Mouse (Mus musculus): ENCODE results near the gene Nsun2. TPM values are rescaled to one million over a fixed set of nuclear protein-coding genes. Genes with fewer than 3 reads are reported as not detected.

Gene Nsun2
- total and polyA plus RNA-seq, 2 experiments from 2014 or later, result 37.6 to 62.1 TPM

GRCm38 (mm10) chr13:69507666-69508065, 25.9 kb upstream of the Nsun2 start:
- H3K27ac ChIP-seq, result no peak overlapping the region
- DNase-seq (ENCODE audit: low spot score) (no peak), ATAC-seq (no peak)
- H3K9ac ChIP-seq (replicated peaks; ENCODE audit: low read length), result no peak overlapping the region
- H3K4me3 ChIP-seq (ENCODE audit: low read length), result no peak overlapping the region
- H3K27me3 ChIP-seq (ENCODE audit: insufficient read depth, low read length), result no peaks in the 10 kb centered on the region
- TF ChIP-seq CTCF (IDR thresholded peaks at IDR 0.05; ENCODE audit: low read depth), result no peak
- no peak overlapping the region for H3K4me2 ChIP-seq (ENCODE audit: low read depth, low read length)
- H3K9me3 ChIP-seq (ENCODE audit: low read length), result no peaks in the 10 kb centered on the region
- 95% methylated on average over 3 of the region's 3 CpGs for WGBS
- H3K4me1 ChIP-seq (ENCODE audit: insufficient read depth, low read length), result no peaks in the 10 kb centered on the region
- peaks cover 67% of the 10 kb centered on the region for H3K36me3 ChIP-seq (ENCODE audit: insufficient read depth, low read length)

DNA sequence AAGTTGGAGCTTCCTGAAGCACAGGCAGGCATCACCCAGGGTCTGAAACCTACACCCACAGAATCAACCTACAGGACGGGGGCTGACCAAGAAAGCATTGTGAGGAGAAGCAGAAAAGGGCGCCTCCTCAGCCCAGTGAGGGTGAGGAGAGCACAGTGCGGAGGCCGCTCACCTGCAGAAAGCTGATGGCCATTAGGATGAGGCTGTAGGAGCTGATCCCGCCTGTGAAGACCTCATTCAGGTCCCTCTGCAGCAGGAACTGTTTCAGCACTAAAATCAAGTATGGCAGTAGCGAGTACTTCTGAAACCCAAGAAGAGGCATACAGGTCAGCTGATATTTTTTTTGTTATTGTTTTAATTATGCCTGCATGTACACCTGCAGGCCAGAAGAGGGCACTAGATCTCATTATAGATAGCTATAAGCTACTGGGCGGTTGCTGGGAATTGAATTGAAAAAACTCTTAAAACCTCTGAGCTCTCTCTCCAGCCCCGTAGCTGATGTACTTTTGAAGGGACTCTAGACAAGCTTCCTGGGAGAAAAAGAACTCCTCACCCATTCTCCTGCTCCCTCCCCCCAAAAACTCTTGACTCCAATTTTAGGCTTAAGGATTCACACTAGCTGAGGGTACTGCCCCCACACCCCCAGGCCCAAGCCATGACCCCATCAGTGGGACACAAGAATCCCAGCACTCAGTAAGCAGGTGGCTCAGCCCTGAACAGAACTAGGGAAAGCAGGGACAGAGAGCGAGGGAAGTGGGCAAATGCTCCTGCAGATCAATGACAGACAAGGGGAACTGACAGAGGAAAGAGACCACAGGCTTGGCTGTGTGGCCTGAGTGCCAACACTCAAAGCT, 23.9 kb upstream of the Nsun2 start:
- TF ChIP-seq CTCF (IDR thresholded peaks at IDR 0.05; ENCODE audit: low read depth), result peak; percentile 69
- ATAC-seq, result peak; percentile 78
- Histone ChIP-seq H3K9me3 (ENCODE audit: low read length) (no peaks in the 10 kb centered on the region), H3K4me3 (ENCODE audit: low read length) (no peak overlapping the region), H3K36me3 (ENCODE audit: insufficient read depth, low read length) (peaks cover 49% of the 10 kb centered on the region; the same call in 1 of the 2 replicates), H3K9ac (replicated peaks; ENCODE audit: low read length) (no peak overlapping the region), H3K27me3 (ENCODE audit: insufficient read depth, low read length) (no peaks in the 10 kb centered on the region), H3K27ac (no peak overlapping the region), H3K4me1 (ENCODE audit: insufficient read depth, low read length) (no peaks in the 10 kb centered on the region), H3K4me2 (ENCODE audit: low read depth, low read length) (no peak overlapping the region)
- DNase-seq (ENCODE audit: low spot score), result peak; percentile 75
- WGBS, result 57% methylated on average over 9 of the region's 9 CpGs

GRCm38 (mm10) chr13:69515091-69515490, 18.5 kb upstream of the Nsun2 start:
- TF ChIP-seq CTCF (IDR thresholded peaks at IDR 0.05; ENCODE audit: low read depth), result no peak
- WGBS, result 75% methylated on average over 3 of the region's 3 CpGs
- no peak for DNase-seq (ENCODE audit: low spot score)

DNA sequence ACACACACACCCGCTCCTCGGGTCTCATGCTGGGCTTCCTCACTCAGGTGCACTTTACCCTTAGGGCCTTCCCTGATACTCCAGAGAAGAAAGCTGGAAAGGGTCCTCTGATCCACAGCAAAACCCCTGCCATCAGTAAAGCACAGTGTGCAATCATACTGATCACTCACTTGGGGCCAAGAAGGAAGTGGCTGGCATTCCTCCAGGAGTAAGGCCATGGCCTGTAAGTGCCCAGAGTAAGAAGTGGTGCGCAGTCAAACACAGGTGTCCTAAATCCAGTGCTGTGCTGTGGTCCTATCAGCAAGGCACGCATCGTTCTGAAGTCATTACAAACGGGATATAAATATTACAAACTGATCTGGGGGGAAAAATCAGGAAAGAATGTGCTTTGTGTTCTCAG, 16.1 kb upstream of the Nsun2 start:
- H3K4me3 ChIP-seq (ENCODE audit: low read length), result no peak overlapping the region
- H3K9me3 ChIP-seq (ENCODE audit: low read length), result no peaks in the 10 kb centered on the region
- H3K4me2 ChIP-seq (ENCODE audit: low read depth, low read length), result no peak overlapping the region
- H3K27me3 ChIP-seq (ENCODE audit: insufficient read depth, low read length), result no peaks in the 10 kb centered on the region
- TF ChIP-seq CTCF (IDR thresholded peaks at IDR 0.05; ENCODE audit: low read depth), result no peak
- no peaks in the 10 kb centered on the region; the same call in 1 of the 2 replicates for H3K36me3 ChIP-seq (ENCODE audit: insufficient read depth, low read length)
- H3K27ac ChIP-seq, result no peak overlapping the region
- H3K9ac ChIP-seq (replicated peaks; ENCODE audit: low read length), result no peak overlapping the region
- WGBS, result 82% methylated on average over 6 of the region's 6 CpGs
- DNase-seq (ENCODE audit: low spot score) (no peak), ATAC-seq (no peak)
- H3K4me1 ChIP-seq (ENCODE audit: insufficient read depth, low read length), result 0 out of 2 replicates have a peak, but pooled peaks cover 4% of the 10 kb centered on the region

More at GRCm38 (mm10) chr13:69515091-69515490, 18.5 kb upstream of the Nsun2 start:
- no peak for ATAC-seq
- Histone ChIP-seq H3K4me2 (ENCODE audit: low read depth, low read length) (no peak overlapping the region), H3K27ac (no peak overlapping the region), H3K4me3 (ENCODE audit: low read length) (no peak overlapping the region), H3K4me1 (ENCODE audit: insufficient read depth, low read length) (no peaks in the 10 kb centered on the region), H3K9ac (replicated peaks; ENCODE audit: low read length) (no peak overlapping the region), H3K9me3 (ENCODE audit: low read length) (no peaks in the 10 kb centered on the region), H3K27me3 (ENCODE audit: insufficient read depth, low read length) (no peaks in the 10 kb centered on the region), H3K36me3 (ENCODE audit: insufficient read depth, low read length) (peaks cover 16% of the 10 kb centered on the region; the same call in 1 of the 2 replicates)

DNA sequence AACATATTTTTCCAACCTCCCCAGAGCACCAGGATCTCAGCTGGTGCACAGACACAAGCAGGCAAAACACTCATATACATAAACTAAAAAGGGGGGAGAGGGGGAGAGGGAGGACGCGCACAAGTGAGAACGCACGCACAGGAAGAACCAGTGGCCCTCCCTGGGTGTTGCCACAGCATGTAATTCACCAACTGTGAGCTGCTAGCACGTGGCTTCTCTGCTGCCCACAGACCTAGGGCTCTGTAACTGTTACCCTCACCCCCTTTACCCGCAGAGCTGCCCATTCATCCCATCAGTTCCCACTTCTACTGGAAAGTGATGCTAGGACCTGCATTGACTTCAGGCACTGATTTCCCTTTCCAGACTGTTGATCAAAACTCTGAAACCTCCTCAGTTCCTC, 14.4 kb upstream of the Nsun2 start:
- H3K4me3 ChIP-seq (ENCODE audit: low read length), result no peak overlapping the region
- no peak for TF ChIP-seq CTCF (IDR thresholded peaks at IDR 0.05; ENCODE audit: low read depth)

GRCm38 (mm10) chr13:69522161-69522791, 11.3 kb upstream of the Nsun2 start:
- H3K9me3 ChIP-seq (ENCODE audit: low read length), result no peaks in the 10 kb centered on the region
- no peak overlapping the region for H3K4me2 ChIP-seq (ENCODE audit: low read depth, low read length)
- no peaks in the 10 kb centered on the region for H3K27me3 ChIP-seq (ENCODE audit: insufficient read depth, low read length)
- ATAC-seq, result no peak
- no peak overlapping the region for H3K27ac ChIP-seq
- H3K4me3 ChIP-seq (ENCODE audit: low read length), result no peak overlapping the region
- no peak overlapping the region for H3K9ac ChIP-seq (replicated peaks; ENCODE audit: low read length)
- 0 out of 2 replicates have a peak, but pooled peaks cover 20% of the 10 kb centered on the region for H3K4me1 ChIP-seq (ENCODE audit: insufficient read depth, low read length)
- no peaks in the 10 kb centered on the region for H3K36me3 ChIP-seq (ENCODE audit: insufficient read depth, low read length)
- TF ChIP-seq CTCF (IDR thresholded peaks at IDR 0.05; ENCODE audit: low read depth), result no peak
- 95% methylated on average over 1 of the region's 1 CpGs for WGBS
- DNase-seq (ENCODE audit: low spot score), result no peak

More for the DNA sequence above, 14.4 kb upstream of the Nsun2 start:
- Histone ChIP-seq H3K4me2 (ENCODE audit: low read depth, low read length) (no peak overlapping the region), H3K9me3 (ENCODE audit: low read length) (no peaks in the 10 kb centered on the region), H3K36me3 (ENCODE audit: insufficient read depth, low read length) (no peaks in the 10 kb centered on the region), H3K27ac (no peak overlapping the region), H3K4me1 (ENCODE audit: insufficient read depth, low read length) (0 out of 2 replicates have a peak, but pooled peaks cover 11% of the 10 kb centered on the region), H3K9ac (replicated peaks; ENCODE audit: low read length) (no peak overlapping the region), H3K27me3 (ENCODE audit: insufficient read depth, low read length) (no peaks in the 10 kb centered on the region)
- 66% methylated on average over 6 of the region's 6 CpGs for WGBS
- no peak for DNase-seq (ENCODE audit: low spot score)
- no peak for ATAC-seq

Data from hindbrain, postnatal 0 days (tissue).